Mouse (Mus musculus) adrenal gland, adult 8-10 months (tissue): Measurements from ENCODE around the gene Slc6a18. TPM values are rescaled to one million over a fixed set of nuclear protein-coding genes. Genes with fewer than 3 reads are reported as not detected.
A peak's percentile ranks its signal among the peaks of the same experiment; 100 is the strongest.

ENCODE experiments used
- DNase-seq: peaks from one replicate; pipeline ENCODE4 v3.0.0; 2022
- total RNA-seq, 4 experiments: library from RNA; stranded (reverse); gene quantifications; 2 replicates each; pipeline ENCODE4 v1.2.4; 2022

Slc6a18 gene
- total RNA-seq, 4 experiments from 2014 or later = not detected

DNA sequence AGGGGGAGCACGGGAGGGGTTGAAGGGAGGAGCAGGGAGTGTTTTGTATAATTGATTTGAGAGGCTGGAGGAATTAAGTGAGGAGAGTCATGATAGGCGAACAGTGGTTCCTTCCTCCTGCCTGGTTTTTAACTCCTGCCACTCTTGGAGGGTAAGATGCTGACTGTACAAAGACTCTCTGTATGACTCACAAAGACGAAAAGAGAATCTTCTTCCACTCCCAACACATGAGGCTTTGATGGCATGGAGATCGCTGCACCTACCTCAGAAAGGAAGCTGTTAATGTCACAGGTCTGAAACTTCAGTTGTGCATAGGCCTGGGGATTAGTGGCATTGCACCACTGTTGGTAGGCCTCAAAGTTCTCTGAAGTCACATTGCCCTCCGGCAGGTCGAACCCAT lies 7.7 kb upstream of the Slc6a18 start:
- DNase-seq = no peak

DNA sequence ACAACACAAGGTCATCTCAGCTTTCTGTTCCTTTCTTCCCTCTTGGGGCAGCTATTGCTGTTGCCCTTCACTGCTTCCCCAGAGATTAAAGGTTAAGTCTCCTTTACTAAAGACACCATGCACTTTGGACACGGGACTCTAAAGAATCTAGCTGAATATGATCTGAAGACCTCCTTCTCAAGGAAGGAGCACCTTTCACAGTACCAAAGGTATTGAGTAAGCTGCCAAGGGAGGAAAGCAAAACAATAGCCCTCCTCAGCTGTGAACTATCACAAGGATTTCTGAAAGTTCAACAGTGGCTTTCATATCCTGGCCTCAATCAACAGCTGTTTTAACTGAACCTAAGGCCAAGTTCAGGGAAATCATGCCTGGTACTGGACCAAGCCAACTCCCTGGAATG lies 6.6 kb upstream of the Slc6a18 start:
- no peak for DNase-seq

DNA sequence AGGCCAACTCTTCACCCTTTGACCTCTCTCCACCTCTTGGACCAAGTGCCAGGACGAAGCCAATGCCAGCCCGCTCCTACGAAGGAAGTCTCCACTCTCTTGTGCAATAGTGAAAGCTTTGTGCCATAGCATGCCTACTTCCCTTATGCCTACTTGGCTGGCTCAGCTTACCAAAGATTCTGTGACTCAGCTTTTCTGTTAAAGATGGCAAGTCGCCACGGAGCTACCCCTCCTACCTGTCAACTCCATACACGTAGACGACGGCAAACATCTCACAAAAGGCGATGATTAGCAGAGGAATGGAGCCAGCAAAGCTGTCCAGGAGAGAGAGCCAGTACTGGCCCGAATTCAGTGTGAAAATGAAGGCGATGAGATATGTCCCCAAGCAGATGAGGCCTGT lies 5.9 kb upstream of the Slc6a18 start:
- DNase-seq = no peak

DNA sequence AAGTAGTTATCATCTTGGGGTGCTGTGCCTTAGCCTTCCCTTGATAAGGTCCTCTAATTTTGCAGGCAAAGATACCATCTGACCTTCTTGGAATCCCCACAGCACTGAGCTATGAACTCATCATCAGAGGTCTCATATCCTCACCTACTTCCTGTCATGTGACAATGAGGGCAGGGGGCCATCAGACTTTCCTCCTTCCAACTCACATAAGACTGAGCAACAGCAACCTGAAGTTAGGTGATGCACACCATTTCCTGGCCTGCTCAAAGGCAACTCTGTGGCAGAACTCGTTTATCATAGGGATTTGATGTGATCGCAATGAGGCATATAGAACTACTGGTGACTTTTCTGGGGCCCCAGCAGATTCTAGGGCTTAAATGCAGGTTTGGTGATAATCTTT lies 4.4 kb upstream of the Slc6a18 start:
- no peak for DNase-seq

DNA sequence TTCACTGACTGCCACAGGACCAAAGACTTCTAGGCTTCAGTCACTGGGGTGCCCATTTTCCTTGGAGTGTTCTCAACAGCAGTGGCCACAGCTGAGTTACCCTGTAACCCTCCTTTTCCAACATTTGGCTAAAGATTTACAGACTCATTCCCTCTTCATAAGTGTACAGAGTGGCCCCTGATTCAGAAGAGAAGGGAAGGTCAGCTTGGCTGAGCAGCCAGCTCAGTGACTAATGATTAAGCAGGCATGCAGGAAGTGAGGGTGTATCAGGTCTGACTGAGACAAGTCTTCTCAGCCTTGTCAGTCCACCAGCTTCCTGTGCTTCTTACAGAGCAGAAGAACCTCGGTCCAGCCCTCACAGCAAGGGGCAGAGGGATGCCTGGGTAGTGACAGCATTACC lies 2.6 kb upstream of the Slc6a18 start:
- DNase-seq = no peak

DNA sequence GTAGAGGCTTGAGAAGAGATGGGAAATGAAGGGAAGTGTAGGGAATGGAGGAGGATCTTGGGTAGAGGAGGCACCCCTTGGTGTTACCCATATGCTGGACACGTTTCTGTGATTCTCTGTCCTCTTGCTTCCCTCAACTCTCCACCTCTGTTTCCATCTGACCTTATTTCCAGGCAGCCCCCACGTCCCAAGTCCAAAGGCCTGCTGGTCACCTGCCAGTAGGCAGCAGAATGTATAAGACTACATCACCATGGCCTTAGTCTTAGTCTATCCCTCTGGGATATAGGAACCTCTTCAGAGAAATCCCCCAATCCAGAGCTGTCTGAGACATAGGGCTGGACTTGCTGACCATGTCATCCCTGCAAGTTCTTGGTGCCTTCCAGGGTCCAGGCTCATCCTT lies 1.5 kb upstream of the Slc6a18 start:
- no peak for DNase-seq

DNA sequence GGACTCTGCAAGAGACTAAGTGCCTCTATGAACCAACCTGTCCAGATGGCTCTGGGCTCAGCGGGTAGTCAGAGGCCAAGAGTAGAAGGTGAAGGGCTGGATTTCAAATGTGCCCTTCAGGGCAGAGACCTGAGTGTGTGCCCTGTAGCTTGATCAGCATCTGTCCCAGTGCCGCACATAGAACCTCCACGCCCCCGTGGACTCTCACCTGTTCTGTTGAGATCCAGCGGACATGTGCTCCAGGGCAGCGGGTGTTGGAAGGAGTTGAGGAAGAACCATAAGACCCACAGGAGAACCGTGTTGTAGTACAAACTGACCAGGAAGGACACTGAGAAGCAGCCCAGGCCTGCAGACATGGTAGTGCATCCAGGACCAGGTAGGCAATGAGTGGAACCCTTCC lies 2.7 kb downstream of the Slc6a18 start:
- no peak for DNase-seq

DNA sequence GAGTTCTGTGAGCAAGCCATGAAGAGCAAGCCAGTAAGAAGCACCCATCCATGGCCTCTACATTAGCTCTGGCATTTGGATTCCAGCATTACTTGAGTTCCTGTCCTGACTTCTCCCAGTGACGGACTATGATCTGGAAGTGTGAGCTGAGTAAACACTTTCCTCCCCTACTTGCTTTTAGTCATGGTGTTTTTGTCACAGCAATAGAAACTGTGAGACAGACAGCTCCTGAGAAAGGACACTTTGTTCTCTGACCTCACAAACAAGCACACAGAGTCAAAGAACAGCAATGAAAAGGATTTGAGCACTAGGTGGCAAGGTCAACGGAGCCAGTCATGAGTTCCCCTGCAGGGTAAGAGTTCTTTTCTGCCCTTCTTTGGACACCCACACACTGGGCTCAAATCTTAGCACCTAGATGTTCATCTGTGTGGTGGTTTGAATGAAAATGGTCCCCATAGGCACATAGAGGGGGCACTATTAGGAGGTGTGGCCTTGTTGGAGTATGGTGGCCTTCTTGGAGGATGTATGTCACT lies 17.6 kb downstream of the Slc6a18 start:
- no peak for DNase-seq

DNA sequence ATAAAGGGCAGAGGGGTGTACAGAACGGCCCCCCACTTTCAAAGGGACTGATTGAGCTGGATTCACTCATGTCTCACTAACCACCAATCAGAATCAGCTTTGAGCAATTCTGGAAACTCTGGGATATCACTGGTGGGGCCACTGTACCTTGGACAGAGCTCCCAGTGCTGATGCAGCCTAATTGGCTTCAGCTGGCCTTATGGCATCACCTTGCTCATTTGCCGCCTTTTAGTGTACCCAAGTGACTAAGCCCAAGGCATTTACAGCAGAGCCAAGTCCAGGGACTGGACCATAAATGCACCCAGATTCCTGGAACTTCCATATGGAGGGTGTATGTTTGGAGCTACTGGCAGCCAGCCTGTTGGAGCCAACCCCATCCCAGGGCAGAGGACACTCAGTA lies 18.9 kb downstream of the Slc6a18 start:
- DNase-seq = no peak

DNA sequence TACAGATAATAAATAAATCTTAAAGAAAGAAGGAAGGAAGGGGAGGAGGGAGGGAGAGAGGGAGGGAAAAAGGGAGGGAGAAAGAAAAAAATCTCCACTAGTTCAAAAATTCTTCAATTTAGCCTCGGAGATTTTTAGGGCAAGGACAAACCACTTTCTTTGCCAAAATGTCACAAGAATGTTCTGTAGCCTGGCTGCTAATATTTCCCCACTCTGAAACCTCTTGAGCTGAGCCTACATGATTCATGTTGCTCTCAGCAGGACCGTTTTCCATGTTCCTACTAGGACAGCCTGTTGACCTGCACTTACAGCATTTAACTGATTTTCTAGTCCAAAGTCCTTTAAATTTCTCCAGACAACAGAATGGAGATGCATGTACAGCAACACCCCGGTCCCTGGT lies 22.8 kb downstream of the Slc6a18 start:
- DNase-seq = peak; percentile 42

DNA sequence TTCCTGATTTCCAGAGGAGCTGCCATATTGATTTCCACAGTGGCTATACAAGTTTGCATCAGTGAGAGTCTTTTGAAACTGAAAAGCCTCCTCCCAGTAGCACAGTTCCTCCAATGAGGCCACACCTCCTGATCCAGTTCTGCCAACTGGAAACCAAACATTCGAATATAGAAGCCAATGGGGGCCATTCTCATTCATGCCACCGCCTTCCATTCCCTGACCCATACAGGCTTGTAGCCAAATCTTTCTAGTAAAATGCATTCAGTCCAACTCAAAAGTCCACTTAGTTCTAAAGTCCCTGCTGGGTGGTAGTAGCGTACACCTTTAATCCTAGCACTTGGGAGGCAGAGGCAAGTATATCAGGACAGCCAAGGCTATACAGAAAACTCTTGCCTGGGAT lies 24.6 kb downstream of the Slc6a18 start:
- no peak for DNase-seq

DNA sequence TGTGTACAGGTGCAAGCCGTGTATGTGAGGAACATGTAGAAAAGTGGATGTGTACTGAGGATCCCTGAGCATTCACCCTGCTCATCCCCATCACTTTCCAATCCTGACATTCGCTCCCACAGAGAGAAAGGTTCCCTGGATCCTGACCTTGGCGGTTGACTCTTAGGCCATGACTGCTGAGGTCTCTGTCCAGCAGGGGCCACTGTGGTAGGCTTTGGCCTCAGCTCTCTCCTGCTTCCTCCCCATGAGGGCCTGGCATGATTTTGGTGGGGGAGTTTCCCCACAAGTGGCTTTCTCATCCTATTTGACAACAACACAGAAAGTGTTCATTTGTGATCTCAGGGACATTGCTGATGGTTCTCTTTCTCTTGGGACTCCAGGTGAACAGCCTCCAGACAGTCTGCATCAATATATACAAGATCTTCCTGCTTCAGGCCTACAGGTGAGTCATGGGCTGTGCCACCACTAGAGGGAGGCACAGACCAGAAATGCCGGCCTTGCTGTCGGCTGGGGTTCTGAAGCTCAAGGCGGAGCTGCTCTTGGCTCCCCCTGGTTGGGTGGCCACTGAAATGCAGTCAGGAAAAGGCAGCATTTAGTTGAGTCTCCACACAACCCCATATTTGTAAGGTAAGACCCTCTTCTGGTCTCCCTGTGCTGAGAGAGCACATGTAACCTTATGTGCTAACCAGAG lies 31.3 kb downstream of the Slc6a18 start:
- DNase-seq = peak; percentile 31

DNA sequence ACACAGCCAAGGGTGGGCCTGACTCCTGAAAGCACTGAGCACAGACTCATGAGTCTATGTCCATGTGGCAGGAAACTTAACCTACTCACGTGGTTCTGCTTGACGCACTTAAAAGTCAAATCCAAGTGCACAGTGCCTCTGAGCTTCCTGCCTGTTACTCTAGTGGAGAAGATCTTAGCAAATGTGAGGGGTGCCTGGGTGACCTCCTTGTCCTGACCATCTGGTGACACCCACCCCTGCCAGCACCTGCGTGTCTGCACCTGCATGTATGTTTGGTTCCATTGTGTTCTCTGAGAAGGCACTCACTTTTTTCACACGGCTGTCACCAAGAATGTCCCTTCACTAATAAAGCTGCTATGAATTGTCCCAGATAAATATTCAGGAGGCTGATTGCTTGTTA lies 36.5 kb downstream of the Slc6a18 start:
- DNase-seq = no peak

DNA sequence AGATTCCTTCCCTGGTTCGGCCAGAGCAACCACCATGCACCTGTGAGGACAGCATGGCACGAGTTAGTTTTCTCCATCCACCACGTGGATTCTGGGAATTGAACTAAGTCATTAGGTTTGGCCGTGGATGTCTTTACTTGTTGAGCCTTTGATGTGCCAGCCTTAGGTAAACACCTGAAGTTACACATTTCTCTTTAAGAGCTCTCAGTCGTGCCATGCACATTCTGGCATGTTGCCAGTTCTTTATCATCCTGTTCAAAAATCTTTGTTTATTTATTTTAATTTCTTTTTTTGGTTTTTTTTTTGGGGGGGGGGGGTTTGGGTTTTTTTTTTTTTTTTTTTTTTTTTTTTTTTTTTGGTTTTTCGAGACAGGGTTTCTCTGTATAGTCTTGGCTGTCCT lies 40.0 kb downstream of the Slc6a18 start:
- DNase-seq = no peak

DNA sequence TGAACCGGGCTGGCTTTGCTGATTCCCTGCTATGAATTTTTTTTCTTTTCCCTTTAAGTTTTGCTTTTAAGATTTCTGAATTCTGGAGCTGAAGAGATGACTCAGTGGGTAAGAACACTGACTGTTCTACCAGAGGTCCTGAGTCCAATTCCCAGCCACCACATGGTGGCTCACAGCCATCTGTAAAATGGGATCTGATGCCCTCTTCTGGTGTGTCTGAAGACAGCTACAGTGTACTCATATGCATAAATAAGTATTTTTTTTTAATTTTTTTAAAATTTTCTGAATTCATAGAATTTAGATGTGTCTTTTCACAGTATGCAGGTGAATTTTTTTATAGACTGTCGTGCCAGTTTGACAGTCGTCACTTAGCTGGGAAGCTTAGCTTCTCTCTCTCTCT lies 46.0 kb downstream of the Slc6a18 start:
- DNase-seq = no peak

DNA sequence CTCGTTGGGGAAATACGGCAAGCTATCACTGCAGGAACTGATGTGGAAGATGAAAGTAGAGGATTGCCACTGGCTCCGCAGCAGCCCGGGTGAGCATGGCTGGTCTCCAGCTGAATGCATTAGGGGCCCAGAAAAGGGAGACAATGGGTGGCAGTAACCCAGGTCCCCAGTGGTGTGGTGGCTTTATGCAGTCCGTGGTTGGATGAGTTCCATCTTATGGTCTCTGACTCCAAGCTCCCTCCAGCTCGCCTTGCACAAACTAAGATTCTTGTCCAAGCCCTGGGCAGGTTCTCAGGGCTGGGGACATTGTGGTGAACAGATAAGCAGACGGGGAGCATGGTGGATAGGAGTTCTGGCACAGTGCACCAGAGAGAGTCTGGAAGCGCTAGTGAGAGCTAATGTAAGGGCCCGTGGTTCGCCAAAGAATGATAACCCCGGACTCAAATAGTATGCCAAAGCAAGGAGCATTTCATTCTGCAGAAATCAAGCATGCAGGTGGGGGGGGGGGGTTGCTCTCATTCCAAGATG lies 49.2 kb downstream of the Slc6a18 start:
- DNase-seq = no peak

DNA sequence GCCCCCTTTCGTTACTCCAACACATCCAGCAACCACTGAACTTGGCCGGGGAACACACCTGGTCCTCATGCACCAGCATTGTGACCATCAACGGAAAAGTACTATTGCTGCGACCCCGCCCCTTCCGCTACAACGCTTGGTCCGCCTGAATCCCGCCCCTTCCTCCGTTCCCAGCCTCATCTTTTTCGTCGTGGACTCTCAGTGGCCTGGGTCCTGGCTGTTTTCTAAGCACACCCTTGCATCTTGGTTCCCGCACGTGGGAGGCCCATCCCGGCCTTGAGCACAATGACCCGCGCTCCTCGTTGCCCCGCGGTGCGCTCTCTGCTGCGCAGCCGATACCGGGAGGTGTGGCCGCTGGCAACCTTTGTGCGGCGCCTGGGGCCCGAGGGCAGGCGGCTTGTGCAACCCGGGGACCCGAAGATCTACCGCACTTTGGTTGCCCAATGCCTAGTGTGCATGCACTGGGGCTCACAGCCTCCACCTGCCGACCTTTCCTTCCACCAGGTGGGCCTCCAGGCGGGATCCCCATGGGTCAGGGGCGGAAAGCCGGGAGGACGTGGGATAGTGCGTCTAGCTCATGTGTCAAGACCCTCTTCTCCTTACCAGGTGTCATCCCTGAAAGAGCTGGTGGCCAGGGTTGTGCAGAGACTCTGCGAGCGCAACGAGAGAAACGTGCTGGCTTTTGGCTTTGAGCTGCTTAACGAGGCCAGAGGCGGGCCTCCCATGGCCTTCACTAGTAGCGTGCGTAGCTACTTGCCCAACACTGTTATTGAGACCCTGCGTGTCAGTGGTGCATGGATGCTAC lies 50.9 kb downstream of the Slc6a18 start, which contains the start of gene Tert:
Tert (plus strand) TSS at position 167 of the 805 bp plus-strand sequence.
- peak; percentile 72 for DNase-seq

DNA sequence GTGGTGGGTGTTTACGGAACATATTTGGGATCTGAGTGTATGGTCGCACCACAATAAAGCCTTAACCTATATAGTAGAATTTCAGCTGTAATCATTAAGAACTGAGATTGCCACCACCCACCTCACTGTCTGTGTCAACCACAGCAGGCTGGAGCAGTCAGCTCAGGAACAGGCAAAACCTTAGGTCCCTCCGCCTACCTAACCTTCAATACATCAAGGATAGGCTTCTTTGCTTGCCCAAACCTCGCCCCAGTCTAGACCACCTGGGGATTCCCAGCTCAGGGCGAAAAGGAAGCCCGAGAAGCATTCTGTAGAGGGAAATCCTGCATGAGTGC lies 51.4 kb downstream of the Slc6a18 start:
- DNase-seq = no peak

DNA sequence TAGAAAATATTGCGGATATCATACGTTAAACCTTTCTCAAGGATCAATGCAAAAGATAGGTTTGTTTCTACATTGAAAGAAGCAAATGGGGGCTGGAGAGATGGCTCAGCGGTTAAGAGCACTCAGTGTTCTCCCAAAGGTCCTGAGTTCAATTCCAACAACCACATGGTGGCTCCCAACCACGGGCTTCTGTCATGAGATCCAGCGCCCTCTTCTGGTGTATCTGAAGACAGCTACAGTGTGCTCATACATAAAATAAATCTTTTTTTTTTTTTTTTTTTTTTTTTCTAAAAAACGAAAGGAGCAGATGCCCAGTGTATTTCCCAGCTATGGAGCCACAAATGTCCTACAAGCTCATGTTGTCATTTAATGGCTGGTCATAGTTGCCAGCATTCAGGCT lies 57.2 kb downstream of the Slc6a18 start:
- DNase-seq = no peak

DNA sequence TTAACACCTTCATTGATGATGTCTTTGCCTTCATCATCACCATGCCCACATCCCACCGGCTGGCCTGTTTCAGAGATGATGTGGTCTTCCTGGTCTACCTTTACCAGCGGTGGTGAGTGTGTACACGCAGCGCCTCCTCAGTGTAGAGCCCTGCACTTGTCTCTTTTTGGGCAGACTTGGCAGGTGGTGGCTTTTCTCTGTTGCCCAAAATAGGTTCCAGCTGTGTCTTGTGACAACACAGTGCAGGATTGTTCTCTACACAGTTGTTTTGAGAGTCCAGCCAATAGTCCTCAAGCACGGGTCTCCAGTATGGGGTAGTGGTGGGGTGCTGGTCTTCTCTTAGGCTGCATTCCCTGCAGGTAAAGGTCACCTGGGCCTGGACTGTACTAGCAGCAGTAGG lies 59.4 kb downstream of the Slc6a18 start:
- DNase-seq = no peak
